Comparison of ENCODE assay signal across 13 mouse cellular contexts in genomic region chr2:33872841-33873271, GRCm38 (mm10). TPM values are rescaled to one million over a fixed set of nuclear protein-coding genes. Genes with fewer than 3 reads are reported as not detected.
A peak's percentile ranks its signal among the peaks of the same experiment; 100 is the strongest.
DNase-seq lines count a peak whose midpoint lies in the region; ATAC-seq and TF ChIP-seq lines count a peak whose summit lies in the region.
"Had no signal": no experiment of that assay in that cellular context is flagged by ENCODE, and none has a peak within 500 bp of the region (broad histone marks: within the 10 kb centered on the region; RNA-seq: fewer than 3 reads in every experiment).

No protein-coding gene starts in this region.

- H3K27me3 ChIP-seq in stomach, embryonic 15.5 days (replicated peaks): no peaks in the 10 kb centered on the region
- H3K27me3 ChIP-seq in stomach, postnatal 0 days (ENCODE audit: control insufficient read depth, insufficient read depth, low read length): no peaks in the 10 kb centered on the region
- H3K27me3 ChIP-seq in lung, embryonic 14.5 days (ENCODE audit: insufficient read depth, low read length): no peaks in the 10 kb centered on the region
- H3K27me3 ChIP-seq in forebrain, embryonic 16.5 days (replicated peaks; ENCODE audit: control insufficient read depth, insufficient read depth, low read length): no peaks in the 10 kb centered on the region
- H3K27me3 ChIP-seq: heart, embryonic 13.5 days had no signal

- ATAC-seq in stomach, embryonic 15.5 days (ENCODE audit: insufficient read depth, low FRiP score, low read depth): 0 out of 2 replicates have a peak, but pooled peaks have one; percentile 5
- ATAC-seq in stomach, postnatal 0 days (ENCODE audit: low FRiP score, low TSS enrichment): no peak
- no peak for ATAC-seq in lung, embryonic 14.5 days (ENCODE audit: insufficient read depth)
- no peak for ATAC-seq in forebrain, embryonic 16.5 days

- no peak overlapping the region for H3K4me3 ChIP-seq in stomach, embryonic 15.5 days (replicated peaks)
- no peak overlapping the region for H3K4me3 ChIP-seq in stomach, postnatal 0 days (ENCODE audit: low read depth, low read length)
- H3K4me3 ChIP-seq in lung, embryonic 14.5 days (ENCODE audit: low read depth, low read length): no peak overlapping the region
- H3K4me3 ChIP-seq in forebrain, embryonic 16.5 days (replicated peaks; ENCODE audit: low read length): no peak overlapping the region
- H3K4me3 ChIP-seq: heart, embryonic 13.5 days had no signal

- no peak for TF ChIP-seq CTCF in stomach, postnatal 0 days (IDR thresholded peaks at IDR 0.05; ENCODE audit: low read depth)
- TF ChIP-seq CTCF in lung, embryonic 14.5 days (IDR thresholded peaks at IDR 0.05; ENCODE audit: low read depth): no peak

- no peak overlapping the region for H3K9ac ChIP-seq in stomach, embryonic 15.5 days
- H3K9ac ChIP-seq in stomach, postnatal 0 days (ENCODE audit: low read length): no peak overlapping the region
- H3K9ac ChIP-seq in lung, embryonic 14.5 days: no peak overlapping the region
- H3K9ac ChIP-seq in forebrain, embryonic 16.5 days (replicated peaks; ENCODE audit: low read depth, low read length): no peak overlapping the region
- H3K9ac ChIP-seq: heart, embryonic 13.5 days had no signal

- peak; percentile 45 for DNase-seq in embryo, embryonic 10 days (ENCODE audit: low spot score)
- DNase-seq in embryo, embryonic 11 days: no peak
- no peak for DNase-seq in stomach, postnatal 0 days (ENCODE audit: low spot score)
- DNase-seq in lung, embryonic 14.5 days: peak; percentile 42
- DNase-seq in thymus, postnatal 10 days (ENCODE audit: low spot score in 2 of 2): no peak
- no peak for DNase-seq in cerebellum, postnatal 25 days
- DNase-seq: B cell, adult 2 months; cerebellum, adult 9-11 months; right cerebral cortex, postnatal 4 days; thymus, adult 18-20 months had no signal

- H3K36me3 ChIP-seq in stomach, embryonic 15.5 days: peaks cover 8% of the 10 kb centered on the region
- H3K36me3 ChIP-seq in stomach, postnatal 0 days (ENCODE audit: control insufficient read depth, insufficient read depth, low read length): no peaks in the 10 kb centered on the region
- peaks cover 30% of the 10 kb centered on the region for H3K36me3 ChIP-seq in lung, embryonic 14.5 days (ENCODE audit: insufficient read depth)
- H3K36me3 ChIP-seq in forebrain, embryonic 16.5 days (ENCODE audit: control insufficient read depth, insufficient read depth): peaks cover 17% of the 10 kb centered on the region

- no peak for TF ChIP-seq EP300 in stomach, postnatal 0 days (optimal IDR thresholded peaks at IDR 0.05)

- peaks cover 50% of the 10 kb centered on the region for H3K4me1 ChIP-seq in stomach, embryonic 15.5 days
- H3K4me1 ChIP-seq in stomach, postnatal 0 days (replicated peaks; ENCODE audit: control insufficient read depth, insufficient read depth): peaks cover 11% of the 10 kb centered on the region; the same call in 1 of the 2 replicates
- peaks cover 38% of the 10 kb centered on the region for H3K4me1 ChIP-seq in lung, embryonic 14.5 days (ENCODE audit: insufficient read depth)
- peaks cover 28% of the 10 kb centered on the region for H3K4me1 ChIP-seq in forebrain, embryonic 16.5 days (replicated peaks; ENCODE audit: control insufficient read depth, insufficient read depth, low read length)

- H3K9me3 ChIP-seq in stomach, embryonic 15.5 days: no peaks in the 10 kb centered on the region
- no peaks in the 10 kb centered on the region for H3K9me3 ChIP-seq in stomach, postnatal 0 days (ENCODE audit: control insufficient read depth, low read length)
- H3K9me3 ChIP-seq in lung, embryonic 14.5 days (ENCODE audit: low read depth, low read length): no peaks in the 10 kb centered on the region; the same call in 1 of the 2 replicates
- no peaks in the 10 kb centered on the region; the same call in 1 of the 2 replicates for H3K9me3 ChIP-seq in forebrain, embryonic 16.5 days (ENCODE audit: control insufficient read depth, low read length)

- no peak overlapping the region for H3K4me2 ChIP-seq in stomach, embryonic 15.5 days
- no peak overlapping the region for H3K4me2 ChIP-seq in stomach, postnatal 0 days (replicated peaks; ENCODE audit: low read depth)
- H3K4me2 ChIP-seq in lung, embryonic 14.5 days: no peak overlapping the region
- no peak overlapping the region for H3K4me2 ChIP-seq in forebrain, embryonic 16.5 days (ENCODE audit: low read length)
- H3K4me2 ChIP-seq: heart, embryonic 13.5 days had no signal

- H3K27ac ChIP-seq in stomach, embryonic 15.5 days: no peak overlapping the region
- H3K27ac ChIP-seq in stomach, postnatal 0 days (replicated peaks): no peak overlapping the region
- no peak overlapping the region for H3K27ac ChIP-seq in lung, embryonic 14.5 days (ENCODE audit: low read depth)
- no peak overlapping the region for H3K27ac ChIP-seq in forebrain, embryonic 16.5 days (ENCODE audit: low read length)
- H3K27ac ChIP-seq: heart, embryonic 13.5 days had no signal

- 48% methylated on average over 8 of the region's 8 CpGs for WGBS in stomach, embryonic 15.5 days
- 45% methylated on average over 8 of the region's 8 CpGs for WGBS in stomach, postnatal 0 days
- 36% methylated on average over 8 of the region's 8 CpGs for WGBS in lung, embryonic 14.5 days
- WGBS in forebrain, embryonic 16.5 days: 79% methylated on average over 8 of the region's 8 CpGs

RNA-seq across cellular contexts. Expression of gene Mvb12b, which starts 14.9 kb away (rescaled TPM):
- 17.8 and 19.9 TPM in 2 replicates for polyA plus RNA-seq in stomach, embryonic 15.5 days (2015; fragmentation: Nextera tagmentation; extraction: Ambion mirVana)
- 10.2 and 11.3 TPM in 2 replicates for polyA plus RNA-seq in stomach, postnatal 0 days (2015; fragmentation: Nextera tagmentation; extraction: Ambion mirVana)
- 20.7 and 24.8 TPM in 2 replicates for polyA plus RNA-seq in lung, embryonic 14.5 days (2014; fragmentation: Nextera tagmentation; extraction: Ambion mirVana)
- polyA plus RNA-seq in forebrain, embryonic 16.5 days (2015; fragmentation: Nextera tagmentation; extraction: Ambion mirVana): 78.1 and 84.2 TPM in 2 replicates

Comparison
In these comparisons a context has a peak if more than half of its experiments do, and no peak if none do; other contexts are left out.
1. DNase-seq: peak in embryo, embryonic 10 days (single experiment) and lung, embryonic 14.5 days (single experiment); none in embryo, embryonic 11 days (single experiment), stomach, postnatal 0 days (single experiment), thymus, postnatal 10 days (0 of 2) and cerebellum, postnatal 25 days (0 of 2).